Mouse (Mus musculus): ENCODE measurements at regions not wholly inside any gene's neighbourhood (a gene's known extent, or its start where the extent isn't known, plus 50 kb on each side); places are given as distances from the start of the nearest gene placed in this dataset.

DNA sequence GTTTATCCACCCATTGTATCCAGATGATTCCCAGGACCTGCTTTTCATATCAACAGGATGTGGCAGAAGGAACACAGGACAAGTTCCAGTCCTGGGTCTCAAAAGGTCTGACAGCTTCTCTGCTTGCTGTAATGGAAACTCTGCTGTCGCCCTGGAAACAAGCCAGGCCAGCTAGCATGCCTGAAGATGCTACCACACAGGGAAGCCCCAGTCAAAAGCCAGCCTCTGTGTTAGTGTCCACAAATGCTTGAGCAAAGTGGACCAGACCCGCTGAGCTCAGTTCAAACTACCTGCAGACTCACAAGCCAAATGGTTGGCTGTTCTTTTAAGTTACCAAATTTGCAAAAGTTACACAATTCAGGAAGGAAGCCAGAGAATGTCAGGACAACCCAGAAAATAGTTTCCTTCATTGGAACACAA, 181.9 kb downstream of the Stim2 start:
- TF ChIP-seq CTCF (IDR thresholded peaks at IDR 0.05; ENCODE audit: low read depth, low read length) (no peak), POLR2A (IDR thresholded peaks at IDR 0.05; ENCODE audit: extremely low read depth, insufficient read depth, low read length) (no peak)
